Mouse (Mus musculus) stomach, embryonic 14.5 days (tissue): ENCODE data around the gene Pskh1. TPM values are rescaled to one million over a fixed set of nuclear protein-coding genes. Genes with fewer than 3 reads are reported as not detected.

Experiments
- ATAC-seq: fragments of 200-750 bp; cut with Nextera tagmentation; 2 replicates; pipeline ENCODE4 v1.8.0; 2017; ENCODE audit warnings: low read depth, moderate TSS enrichment; ENCODE audit not compliant: insufficient number of reproducible peaks, insufficient read depth, low FRiP score
- H3K27ac ChIP-seq: fragments of 300-500 bp; sonication (generic); 2 replicates; pipeline ENCODE4 v1.5.1; 2014; ENCODE audit warnings: mild to moderate bottlenecking, low read length, moderate library complexity, mixed read lengths
- H3K27me3 ChIP-seq: fragments of 300-500 bp; sonication (generic); 2 replicates; pipeline ENCODE4 v1.6.1; 2014; ENCODE audit warnings: low read length, control low read depth, mixed read lengths; ENCODE audit not compliant: control insufficient read depth, insufficient read depth
- H3K36me3 ChIP-seq: fragments of 300-500 bp; sonication (generic); 2 replicates; pipeline ENCODE4 v1.6.1; 2014; ENCODE audit warnings: mild to moderate bottlenecking, control low read depth, low read length, moderate library complexity, mixed read lengths; ENCODE audit not compliant: control insufficient read depth, insufficient read depth
- H3K4me1 ChIP-seq: fragments of 300-500 bp; sonication (generic); 2 replicates; pipeline ENCODE4 v1.6.1; 2014; ENCODE audit warnings: low read length, control low read depth, mixed read lengths; ENCODE audit not compliant: control insufficient read depth, insufficient read depth
- H3K4me2 ChIP-seq: fragments of 300-500 bp; sonication (generic); replicated peaks from 2 replicates; pipeline ENCODE4 v1.6.1; 2014; ENCODE audit warnings: low read depth, low read length, control low read depth
- H3K4me3 ChIP-seq: fragments of 300-500 bp; sonication (generic); 2 replicates; pipeline ENCODE4 v1.5.1; 2014; ENCODE audit warnings: low read depth, low read length, control low read depth
- H3K9ac ChIP-seq: fragments of 300-500 bp; sonication (generic); replicated peaks from 2 replicates; pipeline ENCODE4 v1.6.1; 2014; ENCODE audit warnings: low read depth, mild to moderate bottlenecking, control low read depth, low read length, moderate library complexity, mixed read lengths
- H3K9me3 ChIP-seq: fragments of 300-500 bp; sonication (generic); 2 replicates; pipeline ENCODE4 v1.6.1; 2016; ENCODE audit warnings: low read depth, low read length, control low read depth; ENCODE audit not compliant: control insufficient read depth
- WGBS: fragments of 180-500 bp; shearing (Covaris S2); extraction: QIAGEN DNeasy Blood & Tissue Kit; methylation state at CpG from one replicate; pipeline ENCODE4 v1.1.7; 2014; 5-methylcytosine and 5-hydroxymethylcytosine counted together
- microRNA-seq: library from miRNA; unstranded; fragments of <30 nt; microRNA quantifications from one replicate; pipeline ENCODE4, GENCODE M21; 2016
- polyA plus RNA-seq: library from polyadenylated mRNA; unstranded; fragments of >200 nt; fragmentation: Nextera tagmentation; extraction: Ambion mirVana; gene quantifications from 2 replicates; pipeline ENCODE4 v1.2.1, GENCODE M21; 2014

Pskh1 gene
- polyA plus RNA-seq, 1 experiment from 2014 or later, result 30.2 TPM

GRCm38 (mm10) chr8:105966692-105967311 is 66.6 kb downstream of the Pskh1 start:
- Histone ChIP-seq H3K4me3 (peak overlapping the region; percentile 79; the same call in 1 of the 2 replicates), H3K9ac (no peak overlapping the region), H3K9me3 (no peaks in the 10 kb centered on the region), H3K4me1 (peaks cover 16% of the 10 kb centered on the region), H3K27ac (peak overlapping the region; percentile 79), H3K27me3 (no peaks in the 10 kb centered on the region), H3K4me2 (peak overlapping the region; percentile 71), H3K36me3 (no peaks in the 10 kb centered on the region)
- ATAC-seq, result peak; percentile 25; the same call in 1 of the 2 replicates
- WGBS, result 9% methylated on average over 19 of the region's 19 CpGs

GRCm38 (mm10) chr8:105969367-105969766 is 69.1 kb downstream of the Pskh1 start:
- no peak for ATAC-seq
- WGBS, result 63% methylated on average over 1 of the region's 1 CpGs
- H3K4me1 ChIP-seq, result peaks cover 8% of the 10 kb centered on the region

GRCm38 (mm10) chr8:105971019-105971720 is 70.9 kb downstream of the Pskh1 start:
- Histone ChIP-seq H3K36me3 (no peaks in the 10 kb centered on the region), H3K4me2 (no peak overlapping the region), H3K27me3 (no peaks in the 10 kb centered on the region), H3K27ac (no peak overlapping the region), H3K9ac (no peak overlapping the region), H3K4me3 (no peak overlapping the region), H3K9me3 (no peaks in the 10 kb centered on the region), H3K4me1 (peaks cover 4% of the 10 kb centered on the region; the same call in 1 of the 2 replicates)
- 74% methylated on average over 8 of the region's 8 CpGs for WGBS
- no peak for ATAC-seq

More at GRCm38 (mm10) chr8:105969367-105969766, 69.1 kb downstream of the Pskh1 start:
- Histone ChIP-seq H3K27ac (no peak overlapping the region), H3K4me3 (no peak overlapping the region), H3K27me3 (no peaks in the 10 kb centered on the region), H3K9me3 (no peaks in the 10 kb centered on the region), H3K36me3 (no peaks in the 10 kb centered on the region), H3K9ac (no peak overlapping the region), H3K4me2 (no peak overlapping the region)

- no peaks in the 10 kb centered on the region for H3K4me1 ChIP-seq
- no peak overlapping the region for H3K4me3 ChIP-seq
- ATAC-seq, result no peak
- no peak overlapping the region for H3K9ac ChIP-seq
- H3K4me2 ChIP-seq, result no peak overlapping the region
- H3K9me3 ChIP-seq, result no peaks in the 10 kb centered on the region
- H3K27me3 ChIP-seq, result no peaks in the 10 kb centered on the region
- 75% methylated on average over 7 of the region's 7 CpGs for WGBS
- H3K36me3 ChIP-seq, result no peaks in the 10 kb centered on the region
- no peak overlapping the region for H3K27ac ChIP-seq
Observed at GRCm38 (mm10) chr8:105975363-105975762, 75.1 kb downstream of the Pskh1 start.

- no peak within 1 kb of the TSS for H3K9ac ChIP-seq
- H3K36me3 ChIP-seq, result no peaks in the 10 kb centered on the region
- no peaks in the 10 kb centered on the region for H3K9me3 ChIP-seq
- H3K4me3 ChIP-seq, result no peak within 1 kb of the TSS
- no peak within 1 kb of the TSS for H3K27ac ChIP-seq
- WGBS, result 91% methylated on average over 15 of the region's 15 CpGs
- no peaks in the 10 kb centered on the region for H3K4me1 ChIP-seq
- no peaks in the 10 kb centered on the region for H3K27me3 ChIP-seq
- no peak within 1 kb of the TSS for H3K4me2 ChIP-seq
- ATAC-seq, result no peak
Observed at GRCm38 (mm10) chr8:105979325-105979724, 79.1 kb downstream of the Pskh1 start, which contains the start of gene Dpep3. Gene Dpep3, minus strand, starts transcription at chr8:105979429.

GRCm38 (mm10) chr8:105981146-105981545 is 80.9 kb downstream of the Pskh1 start:
- Histone ChIP-seq H3K27me3 (no peaks in the 10 kb centered on the region), H3K4me3 (no peak overlapping the region), H3K9ac (no peak overlapping the region), H3K9me3 (no peaks in the 10 kb centered on the region), H3K4me1 (no peaks in the 10 kb centered on the region), H3K27ac (no peak overlapping the region), H3K4me2 (no peak overlapping the region), H3K36me3 (no peaks in the 10 kb centered on the region)
- WGBS, result 95% methylated on average over 1 of the region's 1 CpGs
- ATAC-seq, result no peak

Small RNA genes within 50 kb of the gene (microRNA-seq; reads per million reads assigned to microRNA genes)
- gene Mir7074, result not detected

Other genes with a start within 250 kb of the Pskh1 start
- gene Carmil2, start 214.2 kb upstream of the Pskh1 start, polyA plus RNA-seq, result 1.0 and 1.1 TPM in 2 replicates
- 59.0 and 63.5 TPM in 2 replicates for gene Acd, start 199.3 kb upstream of the Pskh1 start, polyA plus RNA-seq
- 15.9 and 18.0 TPM in 2 replicates for gene Pard6a, start 199.3 kb upstream of the Pskh1 start, polyA plus RNA-seq
- not detected in 2 replicates for gene 4933405L10Rik, start 192.8 kb upstream of the Pskh1 start, polyA plus RNA-seq
- 22.5 and 26.5 TPM in 2 replicates for gene Enkd1, start 192.2 kb upstream of the Pskh1 start, polyA plus RNA-seq
- gene Gfod2, start 141.8 kb upstream of the Pskh1 start, polyA plus RNA-seq, result 14.4 and 14.5 TPM in 2 replicates
- 15.0 and 18.4 TPM in 2 replicates for gene Ranbp10, start 73.1 kb upstream of the Pskh1 start, polyA plus RNA-seq
- gene Tsnaxip1, start 72.7 kb upstream of the Pskh1 start, polyA plus RNA-seq, result 0.30 TPM in 1 of 2 replicates, not detected in the other
- 47.2 and 52.3 TPM in 2 replicates for gene Cenpt, start 47.2 kb upstream of the Pskh1 start, polyA plus RNA-seq
- 51.4 and 56.4 TPM in 2 replicates for gene Thap11, start 45.3 kb upstream of the Pskh1 start, polyA plus RNA-seq
- 265 and 276 TPM in 2 replicates for gene Nutf2, start 39.9 kb upstream of the Pskh1 start, polyA plus RNA-seq
- gene Edc4, start 19.6 kb upstream of the Pskh1 start, polyA plus RNA-seq, result 34.4 and 36.9 TPM in 2 replicates
- 0.60 and 0.90 TPM in 2 replicates for gene Nrn1l, start 6.9 kb upstream of the Pskh1 start, polyA plus RNA-seq
- 0.67 and 0.98 TPM in 2 replicates for gene Ctrl, start 33.4 kb downstream of the Pskh1 start, polyA plus RNA-seq
- 40.0 and 42.6 TPM in 2 replicates for gene Psmb10, start 38.0 kb downstream of the Pskh1 start, polyA plus RNA-seq
- gene Lcat, start 42.9 kb downstream of the Pskh1 start, polyA plus RNA-seq, result 1.6 and 2.1 TPM in 2 replicates
- gene Slc12a4, start 65.7 kb downstream of the Pskh1 start, polyA plus RNA-seq, result 38.1 and 39.3 TPM in 2 replicates
- gene Dpep3, start 79.0 kb downstream of the Pskh1 start, polyA plus RNA-seq, result not detected in 2 replicates
- 22.8 and 23.6 TPM in 2 replicates for gene Dus2, start 90.9 kb downstream of the Pskh1 start, polyA plus RNA-seq
- 0.29 TPM in 1 of 2 replicates, not detected in the other for gene Dpep2nb, start 105.5 kb downstream of the Pskh1 start, polyA plus RNA-seq
- gene Ddx28, start 111.4 kb downstream of the Pskh1 start, polyA plus RNA-seq, result 16.4 and 18.4 TPM in 2 replicates
- gene Nfatc3, start 158.4 kb downstream of the Pskh1 start, polyA plus RNA-seq, result 9.6 and 10.5 TPM in 2 replicates
- gene Esrp2, start 236.5 kb downstream of the Pskh1 start, polyA plus RNA-seq, result 30.0 and 35.4 TPM in 2 replicates
- 3.9 and 4.0 TPM in 2 replicates for gene Pla2g15, start 250.0 kb downstream of the Pskh1 start, polyA plus RNA-seq